Mouse (Mus musculus) ES-E14 (cell line): ENCODE data around the gene Cabp1.

Source experiments
- HCFC1 ChIP-seq: IDR thresholded peaks from 2 replicates; pipeline ENCODE4 v1.6.1; 2012; ENCODE audit warnings: low read length, inconsistent platforms, borderline replicate concordance; ENCODE audit not compliant: insufficient read depth
- ZC3H11A ChIP-seq: IDR thresholded peaks from 2 replicates; pipeline ENCODE4 v1.6.1; 2012; ENCODE audit warnings: low read depth, mild to moderate bottlenecking, inconsistent platforms, low read length, borderline replicate concordance

GRCm38 (mm10) chr5:115151457-115151856 lies 42.7 kb downstream of the Cabp1 start:
- TF ChIP-seq HCFC1 (no peak), ZC3H11A (no peak)
